Comparison of ENCODE assay signal across 21 mouse cellular contexts in genomic region chr16:84769619-84770464, GRCm38 (mm10). TPM values are rescaled to one million over a fixed set of nuclear protein-coding genes. Genes with fewer than 3 reads are reported as not detected.
DNase-seq lines count a peak whose midpoint lies in the region; ATAC-seq and TF ChIP-seq lines count a peak whose summit lies in the region.
"Had no signal": no experiment of that assay in that cellular context is flagged by ENCODE, and none has a peak within 500 bp of the region (broad histone marks: within the 10 kb centered on the region; RNA-seq: fewer than 3 reads in every experiment).

No protein-coding gene starts in this region.

- no peak overlapping the region for H3K4me2 ChIP-seq in liver, embryonic 12.5 days
- no peak overlapping the region for H3K4me2 ChIP-seq in hindbrain, embryonic 14.5 days (replicated peaks)
- H3K4me2 ChIP-seq: embryonic facial prominence, embryonic 12.5 days; forebrain, embryonic 15.5 days; heart, embryonic 13.5 days had no signal

- H3K27me3 ChIP-seq in testis, adult 2 months (ENCODE audit: control insufficient read depth, insufficient read depth, low read length): no peaks in the 10 kb centered on the region
- no peaks in the 10 kb centered on the region for H3K27me3 ChIP-seq in ES-Bruce4 (ENCODE audit: control insufficient read depth, insufficient read depth, low read length, poor library complexity, severe bottlenecking)
- peaks cover 27% of the 10 kb centered on the region for H3K27me3 ChIP-seq in liver, embryonic 12.5 days (replicated peaks)
- H3K27me3 ChIP-seq in hindbrain, embryonic 14.5 days (ENCODE audit: control insufficient read depth, insufficient read depth, low read length): no peaks in the 10 kb centered on the region
- H3K27me3 ChIP-seq: embryonic facial prominence, embryonic 12.5 days; forebrain, embryonic 15.5 days had no signal

- no peak for ATAC-seq in liver, embryonic 12.5 days
- ATAC-seq in hindbrain, embryonic 14.5 days (ENCODE audit: low FRiP score): no peak
- ATAC-seq: CD4-positive, CD25-positive, alpha-beta regulatory T cell, adult 4 months; forebrain, embryonic 15.5 days; hindbrain, embryonic 16.5 days; inflammation-experienced regulatory T-cells, adult 6 months; intestine, postnatal 0 days had no signal

- H3K4me3 ChIP-seq in testis, adult 2 months (ENCODE audit: control insufficient read depth, low read depth, low read length): no peak overlapping the region
- no peak overlapping the region for H3K4me3 ChIP-seq in ES-Bruce4 (ENCODE audit: low read depth, low read length)
- no peak overlapping the region for H3K4me3 ChIP-seq in liver, embryonic 12.5 days
- no peak overlapping the region for H3K4me3 ChIP-seq in hindbrain, embryonic 14.5 days (replicated peaks; ENCODE audit: low read length)
- H3K4me3 ChIP-seq: embryonic facial prominence, embryonic 12.5 days; forebrain, embryonic 15.5 days; heart, embryonic 13.5 days had no signal

- no peaks in the 10 kb centered on the region for H3K36me3 ChIP-seq in testis, adult 2 months (ENCODE audit: control insufficient read depth, insufficient read depth, low read length)
- H3K36me3 ChIP-seq in ES-Bruce4 (ENCODE audit: control insufficient read depth, insufficient read depth, low read length, poor library complexity, severe bottlenecking): no peaks in the 10 kb centered on the region
- H3K36me3 ChIP-seq in liver, embryonic 12.5 days: no peaks in the 10 kb centered on the region
- no peaks in the 10 kb centered on the region for H3K36me3 ChIP-seq in hindbrain, embryonic 14.5 days (replicated peaks; ENCODE audit: control insufficient read depth, insufficient read depth)
- H3K36me3 ChIP-seq: embryonic facial prominence, embryonic 12.5 days; forebrain, embryonic 15.5 days; heart, embryonic 13.5 days had no signal

- peak overlapping the region; percentile 53 for H3K9ac ChIP-seq in ES-Bruce4 (ENCODE audit: low read depth, poor library complexity, severe bottlenecking)
- H3K9ac ChIP-seq in liver, embryonic 12.5 days: no peak overlapping the region
- H3K9ac ChIP-seq in hindbrain, embryonic 14.5 days: no peak overlapping the region
- H3K9ac ChIP-seq: embryonic facial prominence, embryonic 12.5 days; forebrain, embryonic 15.5 days; heart, embryonic 13.5 days had no signal

- peak overlapping the region; percentile 6; the same call in 1 of the 2 replicates for H3K27ac ChIP-seq in testis, adult 2 months (ENCODE audit: control insufficient read depth, insufficient read depth, low read depth, low read length)
- H3K27ac ChIP-seq in ES-Bruce4 (ENCODE audit: insufficient read depth, low read length): peak overlapping the region; percentile 99
- no peak overlapping the region for H3K27ac ChIP-seq in liver, embryonic 12.5 days
- H3K27ac ChIP-seq in hindbrain, embryonic 14.5 days: no peak overlapping the region
- H3K27ac ChIP-seq: embryonic facial prominence, embryonic 12.5 days; forebrain, embryonic 15.5 days; heart, embryonic 13.5 days had no signal

- H3K4me1 ChIP-seq in testis, adult 2 months (ENCODE audit: control insufficient read depth, insufficient read depth, low read length): peaks cover 2% of the 10 kb centered on the region; the same call in 1 of the 2 replicates
- H3K4me1 ChIP-seq in ES-Bruce4 (ENCODE audit: control insufficient read depth, insufficient read depth, low read length): peaks cover 3% of the 10 kb centered on the region
- 0 out of 2 replicates have a peak, but pooled peaks cover 5% of the 10 kb centered on the region for H3K4me1 ChIP-seq in liver, embryonic 12.5 days
- peaks cover 13% of the 10 kb centered on the region; the same call in 1 of the 2 replicates for H3K4me1 ChIP-seq in hindbrain, embryonic 14.5 days (replicated peaks; ENCODE audit: control insufficient read depth, insufficient read depth, low read length)
- H3K4me1 ChIP-seq: embryonic facial prominence, embryonic 12.5 days had no signal

- TF ChIP-seq EP300 in ES-Bruce4 (IDR thresholded peaks at IDR 0.05; ENCODE audit: insufficient read depth, low read depth, low read length): no peak

- H3K9me3 ChIP-seq in ES-Bruce4 (replicated peaks; ENCODE audit: control insufficient read depth, insufficient read depth, low read length, poor library complexity, severe bottlenecking): no peaks in the 10 kb centered on the region
- H3K9me3 ChIP-seq in liver, embryonic 12.5 days (replicated peaks): no peaks in the 10 kb centered on the region
- no peaks in the 10 kb centered on the region for H3K9me3 ChIP-seq in hindbrain, embryonic 14.5 days (ENCODE audit: control insufficient read depth, low read length)
- H3K9me3 ChIP-seq: embryonic facial prominence, embryonic 12.5 days; forebrain, embryonic 15.5 days; heart, embryonic 13.5 days had no signal

- no peak for TF ChIP-seq CTCF in testis, adult 2 months (IDR thresholded peaks at IDR 0.05; ENCODE audit: control insufficient read depth, insufficient read depth, insufficient replicate concordance, low read depth, low read length)
- TF ChIP-seq CTCF in ES-Bruce4 (IDR thresholded peaks at IDR 0.05; ENCODE audit: low read depth, low read length): no peak

- DNase-seq in testis, postnatal 14 days (ENCODE audit: low spot score): no peak
- DNase-seq in ZHBTc4 (ENCODE audit: low read depth, low spot score): peak; percentile 71
- DNase-seq in layer of hippocampus, adult 9-10 months (ENCODE audit: low spot score): no peak
- no peak for DNase-seq in hindbrain, embryonic 14.5 days (ENCODE audit: low spot score)
- DNase-seq: adrenal gland, adult 2 months; adrenal gland, postnatal 25 days; B cell, adult 2 months; cerebellum, adult 2 months; cerebellum, postnatal 10 days; gastrocnemius, postnatal 14 days; heart, postnatal 36 days had no signal

- TF ChIP-seq POLR2A in testis, adult 2 months (IDR thresholded peaks at IDR 0.05; ENCODE audit: control insufficient read depth, low read depth, low read length): no peak
- no peak for TF ChIP-seq POLR2A in ES-Bruce4 (IDR thresholded peaks at IDR 0.05; ENCODE audit: insufficient read depth, low read length)

- WGBS in liver, embryonic 12.5 days (ENCODE audit: insufficient replicate concordance): 76% methylated on average over 19 of the region's 19 CpGs
- 87% methylated on average over 19 of the region's 19 CpGs for WGBS in hindbrain, embryonic 14.5 days

RNA-seq across cellular contexts. Expression of gene Jam2, which starts 4.1 kb away (rescaled TPM):
- polyA plus RNA-seq in testis, adult 2 months (2012; rRNA removed): 9.6 and 11.9 TPM in 2 replicates
- 43.5 and 52.7 TPM in 2 replicates for polyA plus RNA-seq in ES-Bruce4 (2011; ENCODE audit: insufficient read depth, insufficient read length, low read depth, missing spikeins)
- polyA plus RNA-seq in liver, embryonic 12.5 days (2016; fragmentation: Nextera tagmentation; extraction: Ambion mirVana): 0.92 and 1.1 TPM in 2 replicates
- 33.9 and 34.0 TPM in 2 replicates for polyA plus RNA-seq in hindbrain, embryonic 14.5 days (2014; fragmentation: Nextera tagmentation; extraction: Ambion mirVana)

RNA-seq across cellular contexts. Expression of gene Mrpl39, which starts 34.3 kb away (rescaled TPM):
- polyA plus RNA-seq in testis, adult 2 months (2012; rRNA removed): 54.7 and 55.8 TPM in 2 replicates
- polyA plus RNA-seq in ES-Bruce4 (2011; ENCODE audit: insufficient read depth, insufficient read length, low read depth, missing spikeins): 50.1 and 53.2 TPM in 2 replicates
- polyA plus RNA-seq in liver, embryonic 12.5 days (2016; fragmentation: Nextera tagmentation; extraction: Ambion mirVana): 33.3 and 33.4 TPM in 2 replicates
- 38.0 and 38.1 TPM in 2 replicates for polyA plus RNA-seq in hindbrain, embryonic 14.5 days (2014; fragmentation: Nextera tagmentation; extraction: Ambion mirVana)

Comparison
In these comparisons a context has a peak if more than half of its experiments do, and no peak if none do; other contexts are left out.
1. H3K27ac ChIP-seq: peak in testis, adult 2 months (single experiment) and ES-Bruce4 (single experiment); none in liver, embryonic 12.5 days (single experiment) and hindbrain, embryonic 14.5 days (single experiment).